Mouse (Mus musculus): Measurements from ENCODE around the gene Slc11a2.

- TF ChIP-seq GATA1 (IDR thresholded peaks at IDR 0.05; ENCODE audit: borderline replicate concordance, low read length) (no peak), FLI1 (IDR thresholded peaks at IDR 0.05; ENCODE audit: low read length) (no peak)
These were observed 31.6 kb upstream of the Slc11a2 start for GRCm38 (mm10) chr15:100456356-100456991.
